Mouse (Mus musculus): Measurements from ENCODE around the gene Emc6.

Emc6 gene

GRCm38 (mm10) chr11:73176186-73176585 lies 651 bp downstream of the Emc6 start:
- no peak for DNase-seq (ENCODE audit: low read depth)

DNA sequence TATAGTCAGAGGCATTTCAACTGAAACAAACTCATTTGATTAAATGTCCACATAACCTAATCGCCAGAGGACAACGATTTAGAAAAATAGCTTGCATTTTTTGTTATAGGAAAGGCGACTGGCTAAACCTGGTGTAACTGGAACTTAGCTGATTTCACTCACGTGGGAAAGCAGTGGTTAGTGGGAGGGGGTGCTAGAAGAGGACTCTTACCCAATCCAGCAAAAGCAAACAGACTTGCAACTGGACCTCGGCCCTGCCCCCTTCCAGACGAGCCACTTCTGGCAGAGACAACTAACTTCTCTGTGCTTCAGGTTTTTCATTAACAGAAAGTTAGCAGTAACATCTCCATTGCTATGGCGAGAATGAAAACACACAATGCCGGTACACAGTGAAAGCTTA lies 1.2 kb downstream of the Emc6 start:
- DNase-seq (ENCODE audit: low read depth), result peak; percentile 16

DNA sequence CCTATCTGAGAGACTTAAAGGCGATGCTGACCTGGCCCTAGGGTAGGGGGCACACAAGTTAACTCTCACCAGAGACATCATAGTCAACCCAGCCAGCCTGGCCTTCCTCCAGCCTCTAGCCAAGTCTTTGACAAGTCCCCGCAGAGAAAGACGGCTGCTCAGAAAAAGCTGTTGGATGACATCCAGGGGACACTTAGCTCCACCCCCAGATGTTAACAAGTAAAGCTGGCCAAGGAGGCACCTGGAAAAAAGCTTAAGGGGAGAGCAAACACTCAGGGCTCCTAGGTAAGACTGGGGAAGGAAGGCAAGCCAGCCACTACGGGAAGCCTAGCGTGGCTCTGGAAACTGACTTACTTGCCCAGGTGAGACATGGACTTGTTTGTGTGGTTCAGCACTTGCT lies 4.7 kb downstream of the Emc6 start:
- no peak for DNase-seq (ENCODE audit: low read depth)

DNA sequence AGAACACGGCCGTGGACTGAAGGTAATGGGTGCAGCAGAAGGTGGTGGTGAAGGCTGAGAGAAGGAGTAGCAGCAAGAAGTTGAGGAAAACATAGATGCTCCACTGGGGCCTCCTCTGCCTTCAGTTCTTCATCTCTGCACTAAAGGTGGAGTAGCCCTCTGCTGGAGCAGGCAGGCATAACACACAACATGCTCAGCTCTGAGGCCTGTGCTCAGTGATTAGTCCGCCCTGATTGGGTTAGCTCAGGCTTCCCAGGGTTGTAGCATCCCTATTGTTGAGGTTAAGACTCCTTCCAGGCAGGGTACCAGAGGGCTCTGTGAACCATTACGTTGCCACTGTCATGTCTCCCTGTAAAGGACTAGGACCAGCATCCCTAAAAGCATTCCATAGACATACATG lies 7.6 kb downstream of the Emc6 start:
- DNase-seq (ENCODE audit: low read depth), result peak; percentile 72

- no peak for DNase-seq (ENCODE audit: low read depth)
Measured at GRCm38 (mm10) chr11:73168576-73168975, 8.3 kb downstream of the Emc6 start.

- DNase-seq (ENCODE audit: low read depth), result no peak
Measured at GRCm38 (mm10) chr11:73168071-73168470, 8.8 kb downstream of the Emc6 start.

DNA sequence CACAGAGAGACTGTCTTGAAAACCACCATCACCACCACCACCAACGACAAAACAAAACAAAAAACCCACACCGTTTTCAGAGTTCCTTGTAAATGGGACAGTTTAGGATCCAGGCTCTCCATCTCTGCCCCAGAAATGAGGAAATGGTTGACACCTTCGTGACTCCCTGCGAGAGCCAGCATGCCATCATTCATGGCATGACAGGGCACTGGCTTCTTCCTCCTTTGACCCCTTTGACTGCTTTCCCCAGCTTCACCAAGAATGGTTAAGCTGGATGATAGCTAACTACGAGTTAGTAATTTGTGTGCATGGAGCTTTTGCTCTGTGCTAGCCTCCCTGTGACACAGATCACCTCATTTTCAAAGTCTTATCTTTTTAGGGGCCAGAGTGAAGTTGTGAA lies 14.6 kb downstream of the Emc6 start:
- no peak for DNase-seq (ENCODE audit: low read depth)

- DNase-seq (ENCODE audit: low read depth), result no peak
Measured at GRCm38 (mm10) chr11:73161616-73162015, 15.2 kb downstream of the Emc6 start.

DNA sequence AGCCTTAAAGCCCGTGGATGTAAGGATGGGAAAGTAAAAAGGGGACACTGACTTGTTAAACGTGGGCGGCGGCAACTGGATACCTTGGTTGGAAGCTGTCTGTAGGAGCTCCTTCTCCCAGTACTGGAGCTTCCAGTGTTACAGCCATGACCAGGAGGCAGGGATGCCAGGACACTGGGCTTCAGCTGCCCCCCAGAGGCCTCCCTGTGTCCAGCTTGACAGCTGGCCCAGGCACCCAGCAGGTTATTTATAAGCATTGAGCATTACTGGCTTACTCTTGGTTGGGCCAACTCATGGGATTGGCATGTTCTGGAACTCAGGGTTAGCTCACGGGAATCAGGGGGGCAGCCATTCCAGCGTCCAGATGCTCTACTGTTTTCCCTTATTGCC lies 16.0 kb downstream of the Emc6 start:
- no peak for DNase-seq (ENCODE audit: low read depth)

DNA sequence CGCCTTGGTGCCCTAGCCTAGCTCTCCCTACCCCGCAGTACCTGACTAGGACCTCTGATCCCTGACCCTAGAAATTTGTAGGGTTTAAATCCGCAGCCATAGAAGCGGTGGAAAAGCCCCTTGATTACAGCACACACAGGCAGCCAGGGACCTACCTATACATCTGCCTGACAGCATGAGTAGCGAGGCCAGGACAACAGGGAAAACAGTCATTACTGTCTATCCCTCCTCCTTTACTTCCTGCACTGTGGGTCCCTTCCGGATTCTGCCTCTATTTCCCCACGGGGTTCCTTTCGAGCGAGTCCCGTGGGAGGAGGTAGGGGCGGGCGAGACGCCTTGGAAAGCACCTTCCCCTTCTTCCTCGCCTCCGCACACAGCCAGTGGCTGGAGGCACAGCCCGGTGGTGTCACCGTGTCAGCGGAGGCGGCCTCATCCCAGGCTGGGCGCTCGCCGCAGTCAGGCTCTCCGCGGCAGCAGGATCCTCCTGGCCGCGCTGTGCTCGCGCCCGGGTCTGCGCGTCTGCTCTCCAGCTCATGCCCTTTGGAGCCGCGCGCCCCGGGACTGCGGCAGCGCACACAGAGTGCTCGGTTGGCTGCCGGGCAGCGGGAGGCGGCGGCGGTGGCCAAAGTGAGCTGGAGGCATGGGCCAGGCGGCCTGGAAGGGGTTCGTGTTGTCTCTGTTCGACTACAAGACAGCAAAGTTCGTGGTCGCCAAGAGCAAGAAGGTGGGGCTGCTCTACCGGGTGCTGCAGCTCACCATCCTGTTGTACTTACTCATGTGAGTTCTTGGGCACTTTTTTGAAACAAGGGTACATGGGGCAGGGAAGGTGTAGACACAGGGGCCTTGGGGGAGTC lies 16.7 kb downstream of the Emc6 start, which contains the start of gene P2rx5:
Gene P2rx5 (plus strand): TSS at position 465 of the 854 bp plus-strand sequence.
- DNase-seq (ENCODE audit: low read depth), result no peak

DNA sequence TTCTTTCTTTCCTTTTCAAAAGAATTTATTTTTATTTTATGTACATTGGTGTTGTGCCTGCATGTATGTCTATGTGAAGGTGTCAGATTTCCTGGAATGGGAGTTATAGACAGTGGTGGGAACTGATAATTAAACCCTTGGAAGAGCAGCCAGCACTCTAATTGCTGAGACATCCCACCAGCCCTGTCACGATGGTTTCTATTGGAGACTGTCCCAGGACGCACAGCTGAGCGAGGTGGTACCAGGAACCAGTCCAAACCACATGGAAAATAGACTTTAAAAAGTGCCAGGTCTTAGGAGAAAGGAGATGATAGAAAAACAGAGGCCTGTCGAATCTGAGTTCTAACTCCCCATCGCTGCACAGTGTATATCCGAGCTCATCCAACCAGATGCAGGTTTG lies 21.8 kb downstream of the Emc6 start:
- no peak for DNase-seq (ENCODE audit: low read depth)

- DNase-seq (ENCODE audit: low read depth), result no peak
Measured at GRCm38 (mm10) chr11:73148209-73148608, 28.6 kb downstream of the Emc6 start.

GRCm38 (mm10) chr11:73146975-73147365 lies 29.9 kb downstream of the Emc6 start:
- DNase-seq (ENCODE audit: low read depth), result no peak

DNA sequence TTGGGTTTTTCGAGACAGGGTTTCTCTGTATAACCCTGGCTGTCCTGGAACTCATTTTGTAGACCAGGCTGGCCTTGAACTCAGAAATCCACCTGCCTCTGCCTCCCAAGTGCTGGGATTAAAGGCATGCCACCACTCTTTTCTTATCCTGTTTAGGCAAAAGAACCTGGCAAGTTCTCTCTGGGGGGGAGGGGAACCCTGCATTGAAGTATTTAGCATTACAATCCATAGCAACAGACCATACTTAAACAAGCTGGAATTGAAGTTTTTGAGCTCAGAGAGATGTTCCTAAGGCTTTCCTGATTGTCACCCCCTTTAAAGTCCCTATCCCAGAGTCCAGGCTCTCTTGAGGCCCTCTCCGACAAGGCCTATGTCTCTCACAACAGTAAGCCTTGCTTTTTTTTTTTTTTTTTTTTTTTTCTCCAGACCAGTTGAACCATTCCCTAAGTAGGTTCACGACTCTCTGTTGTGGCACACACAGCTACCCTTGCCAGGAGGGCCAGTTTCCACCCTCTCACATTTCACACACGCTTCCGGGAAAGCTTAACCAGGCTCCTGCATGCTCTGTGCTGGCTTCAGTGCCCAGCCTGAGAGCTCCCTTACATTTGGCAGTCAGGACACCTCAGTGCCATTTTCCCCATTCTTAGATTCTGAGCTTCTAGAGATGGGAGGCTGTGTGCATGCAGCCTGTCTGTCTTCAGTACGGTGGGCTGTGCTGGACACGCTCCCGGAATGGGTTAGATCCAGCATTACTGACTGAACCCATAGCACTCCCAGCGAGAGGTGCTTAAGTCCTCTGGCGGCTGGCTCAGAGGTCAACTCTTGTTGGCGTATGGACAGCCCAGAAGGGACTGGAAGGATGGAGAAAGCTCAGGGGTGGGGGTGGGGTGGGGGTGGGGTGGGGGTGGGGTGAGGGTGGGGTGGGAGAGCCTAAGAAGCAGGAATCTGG lies 30.5 kb downstream of the Emc6 start:
- no peak for DNase-seq (ENCODE audit: low read depth)

DNA sequence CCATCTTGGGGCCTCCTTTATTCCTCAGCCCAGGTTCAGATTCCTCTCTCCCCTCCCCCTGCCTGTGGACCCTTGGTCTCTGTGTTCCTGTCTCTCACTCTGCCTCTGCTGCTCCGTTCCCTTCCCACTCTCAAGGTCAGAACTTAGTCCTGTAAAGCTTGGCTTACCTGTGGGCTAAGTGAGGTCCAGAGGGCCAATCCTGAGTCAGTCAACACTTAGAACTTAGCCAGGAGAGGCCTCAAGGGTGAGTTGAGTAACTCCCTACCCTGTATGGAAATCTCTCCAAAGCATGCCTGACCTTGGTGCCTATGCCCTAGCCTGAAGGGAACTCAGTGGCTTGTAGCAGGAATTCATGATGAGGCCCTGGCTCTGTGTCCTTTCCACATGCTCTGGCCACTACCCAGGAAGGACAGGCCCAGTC lies 32.6 kb downstream of the Emc6 start:
- no peak for DNase-seq (ENCODE audit: low read depth)

DNA sequence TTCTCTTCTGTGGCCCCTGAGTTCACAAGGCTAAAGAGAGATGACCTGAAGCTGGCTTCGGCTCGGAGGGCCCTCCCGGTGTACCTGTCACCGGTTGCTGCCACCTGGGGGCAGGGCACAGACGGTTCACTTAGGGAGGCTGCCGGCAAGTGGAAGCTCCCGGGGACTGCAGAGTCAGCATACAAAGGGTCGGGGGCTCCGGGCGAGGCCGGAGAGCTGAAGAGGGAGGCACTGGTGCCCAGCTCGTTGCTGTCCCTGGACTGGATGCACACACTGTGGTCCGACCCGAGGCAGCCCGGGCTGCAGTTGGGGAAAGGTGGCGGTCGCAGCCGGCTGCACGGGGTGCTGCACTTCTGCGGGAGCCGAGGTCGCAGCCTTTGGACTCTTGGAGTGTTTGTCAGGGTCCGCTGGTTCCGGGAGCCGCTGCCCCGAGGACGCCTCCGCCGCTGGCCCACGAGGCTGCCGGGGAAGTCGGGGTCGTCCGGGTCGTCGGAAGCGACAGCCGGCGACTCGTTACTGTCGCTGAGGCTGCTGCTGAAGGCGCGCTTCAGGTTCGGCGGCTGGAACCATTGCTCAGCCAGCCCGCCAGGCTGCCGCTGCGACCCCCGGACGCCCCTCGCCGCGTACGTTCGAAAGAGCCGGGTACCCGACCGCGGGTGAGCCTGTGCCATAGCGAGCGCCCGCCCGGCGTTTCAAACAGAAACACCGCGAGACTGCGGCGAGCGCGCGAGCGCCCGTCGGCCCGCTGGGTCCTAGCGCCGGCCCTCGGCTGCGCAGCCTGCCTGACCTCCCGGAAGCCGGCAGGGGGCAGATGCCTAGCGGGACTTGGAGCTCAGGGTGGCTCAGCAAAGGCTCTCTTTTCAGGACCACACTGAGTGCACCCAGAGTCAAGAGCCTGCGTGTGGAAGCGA lies 39.0 kb downstream of the Emc6 start, which contains the start of gene Haspin:
Gene Haspin (minus strand): TSS at position 704 of the 911 bp plus-strand sequence.
- peak; percentile 92 for DNase-seq (ENCODE audit: low read depth)

GRCm38 (mm10) chr11:73137116-73137515 lies 39.7 kb downstream of the Emc6 start:
- DNase-seq (ENCODE audit: low read depth), result no peak

DNA sequence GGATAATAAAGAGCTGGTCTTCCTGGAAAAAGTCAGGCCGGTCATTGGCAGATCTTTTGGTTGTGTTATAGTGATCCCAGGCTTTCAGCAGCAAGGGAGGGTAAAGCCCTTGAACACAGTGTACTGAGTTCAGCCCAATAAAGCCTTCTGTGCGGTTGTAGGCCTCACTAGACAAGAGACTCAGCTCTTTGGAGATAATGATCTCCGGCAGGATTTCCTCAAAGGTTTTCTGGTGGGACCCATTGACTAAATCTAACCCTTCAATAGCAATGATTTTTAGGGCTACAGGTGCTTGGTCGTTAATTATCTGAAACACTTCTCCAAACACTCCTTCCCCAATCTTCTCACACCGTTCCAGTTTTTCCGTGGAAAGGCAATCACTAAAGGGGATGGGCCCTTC lies 40.2 kb downstream of the Emc6 start:
- peak; percentile 53 for DNase-seq (ENCODE audit: low read depth)

GRCm38 (mm10) chr11:73134222-73134621 lies 42.6 kb downstream of the Emc6 start:
- no peak for DNase-seq (ENCODE audit: low read depth)

GRCm38 (mm10) chr11:73132999-73133398 lies 43.8 kb downstream of the Emc6 start:
- DNase-seq (ENCODE audit: low read depth), result peak; percentile 12

GRCm38 (mm10) chr11:73131020-73131419 lies 45.8 kb downstream of the Emc6 start:
- DNase-seq (ENCODE audit: low read depth), result peak; percentile 78

DNA sequence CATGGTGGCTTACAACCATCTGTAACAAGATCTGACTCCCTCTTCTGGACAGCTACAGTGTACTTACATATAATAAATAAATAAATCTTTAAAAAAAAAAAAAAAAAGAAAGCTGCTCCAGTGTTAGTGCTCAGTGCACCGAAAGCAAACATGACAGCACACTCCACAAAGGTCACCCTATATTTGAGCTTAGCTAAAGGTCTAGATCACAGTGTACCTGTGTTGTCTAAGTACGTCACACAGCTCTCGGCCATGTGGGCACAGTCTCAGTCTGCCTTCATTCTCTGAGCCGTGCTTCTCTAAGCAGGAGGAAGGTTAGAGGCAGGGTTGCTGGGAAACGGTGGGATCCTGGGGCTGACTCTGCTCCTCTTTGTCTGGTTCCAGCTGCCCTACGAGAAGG lies 50.3 kb downstream of the Emc6 start:
- DNase-seq (ENCODE audit: low read depth), result no peak

Measured in naive thymus-derived CD4-positive, alpha-beta T cell, adult 2 months (primary cell).